18 mouse cellular contexts compared by ENCODE assay signal in the genomic region with DNA sequence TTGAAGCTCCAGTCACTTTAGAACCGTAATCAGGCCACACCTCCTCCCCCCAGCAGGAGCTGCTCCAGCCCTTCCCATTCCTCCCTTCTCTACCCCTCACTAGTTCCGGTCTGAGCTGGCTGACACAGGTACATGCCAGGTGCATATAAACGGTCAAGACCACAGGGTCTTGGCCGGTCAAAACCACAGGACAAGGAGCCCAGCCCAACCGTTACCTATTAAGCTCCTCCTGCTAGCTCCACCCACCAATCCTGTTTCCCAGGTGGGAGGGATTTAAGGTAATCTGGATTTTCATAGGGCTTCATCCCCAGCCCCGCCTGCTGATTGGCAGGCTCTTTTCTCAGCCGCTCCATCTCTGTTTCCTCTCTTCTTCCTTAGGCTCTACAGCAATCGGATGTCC. TPM values are rescaled to one million over a fixed set of nuclear protein-coding genes. Genes with fewer than 3 reads are reported as not detected.
DNase-seq lines count a peak whose midpoint lies in the region; ATAC-seq and TF ChIP-seq lines count a peak whose summit lies in the region.
"Had no signal": no experiment of that assay in that cellular context is flagged by ENCODE, and none has a peak within 500 bp of the region (broad histone marks: within the 10 kb centered on the region; RNA-seq: fewer than 3 reads in every experiment).

No protein-coding gene starts in this region.

- no peak for TF ChIP-seq CTCF in intestine, postnatal 0 days (IDR thresholded peaks at IDR 0.05; ENCODE audit: low read depth)
- no peak for TF ChIP-seq CTCF in midbrain, postnatal 0 days (IDR thresholded peaks at IDR 0.05)

- no peak for DNase-seq in intestine, embryonic 14.5 days (ENCODE audit: low spot score)
- DNase-seq in midbrain, postnatal 0 days (ENCODE audit: low spot score), result no peak
- DNase-seq in WW6 (ENCODE audit: low read depth, low spot score), result peak; percentile 80
- no peak for DNase-seq in thymus, postnatal 25 days
- DNase-seq in cerebellum, adult 11-12 months, result no peak
- DNase-seq: gastrocnemius, postnatal 14 days; heart, postnatal 36 days; left cerebral cortex, postnatal 4 days had no signal

- H3K4me2 ChIP-seq in intestine, embryonic 14.5 days (ENCODE audit: low read length), result no peak overlapping the region
- H3K4me2 ChIP-seq in intestine, postnatal 0 days (replicated peaks; ENCODE audit: low read depth), result no peak overlapping the region
- H3K4me2 ChIP-seq in midbrain, embryonic 15.5 days, result no peak overlapping the region
- H3K4me2 ChIP-seq in midbrain, postnatal 0 days (ENCODE audit: low read depth, low read length, poor library complexity, severe bottlenecking), result no peak overlapping the region
- H3K4me2 ChIP-seq: heart, embryonic 11.5 days; liver, embryonic 12.5 days; neural tube, embryonic 15.5 days had no signal

- H3K4me3 ChIP-seq in intestine, embryonic 14.5 days (ENCODE audit: low read depth, low read length), result no peak overlapping the region
- H3K4me3 ChIP-seq in intestine, postnatal 0 days (ENCODE audit: low read depth, low read length), result no peak overlapping the region
- H3K4me3 ChIP-seq in midbrain, embryonic 15.5 days, result no peak overlapping the region
- no peak overlapping the region for H3K4me3 ChIP-seq in midbrain, postnatal 0 days (ENCODE audit: low read depth, low read length)
- H3K4me3 ChIP-seq: erythroblast, embryonic 14.5 days; liver, embryonic 12.5 days; megakaryocyte, embryonic 14.5 days; neural tube, embryonic 15.5 days had no signal

- no peaks in the 10 kb centered on the region for H3K4me1 ChIP-seq in intestine, embryonic 14.5 days (replicated peaks; ENCODE audit: control insufficient read depth, insufficient read depth, low read length)
- no peaks in the 10 kb centered on the region for H3K4me1 ChIP-seq in intestine, postnatal 0 days (replicated peaks; ENCODE audit: control insufficient read depth, insufficient read depth, low read length)
- H3K4me1 ChIP-seq in midbrain, embryonic 15.5 days, result no peaks in the 10 kb centered on the region
- no peaks in the 10 kb centered on the region for H3K4me1 ChIP-seq in midbrain, postnatal 0 days (ENCODE audit: insufficient read depth, low read length)
- H3K4me1 ChIP-seq: liver, embryonic 12.5 days; megakaryocyte, embryonic 14.5 days; neural tube, embryonic 15.5 days had no signal

- H3K9ac ChIP-seq in intestine, embryonic 14.5 days (ENCODE audit: low read length), result no peak overlapping the region
- H3K9ac ChIP-seq in intestine, postnatal 0 days (ENCODE audit: low read depth, low read length), result no peak overlapping the region
- H3K9ac ChIP-seq in midbrain, embryonic 15.5 days, result no peak overlapping the region
- no peak overlapping the region for H3K9ac ChIP-seq in midbrain, postnatal 0 days (replicated peaks; ENCODE audit: low read length, poor library complexity, severe bottlenecking)
- H3K9ac ChIP-seq: liver, embryonic 12.5 days; neural tube, embryonic 15.5 days had no signal

- H3K27ac ChIP-seq in intestine, embryonic 14.5 days (ENCODE audit: low read depth), result no peak overlapping the region
- no peak overlapping the region for H3K27ac ChIP-seq in intestine, postnatal 0 days (ENCODE audit: low read depth, low read length)
- H3K27ac ChIP-seq in midbrain, embryonic 15.5 days, result no peak overlapping the region
- H3K27ac ChIP-seq in midbrain, postnatal 0 days (ENCODE audit: low read depth, low read length), result no peak overlapping the region
- H3K27ac ChIP-seq: liver, embryonic 12.5 days; neural tube, embryonic 15.5 days had no signal

- 0 out of 2 replicates have a peak, but pooled peaks have one; percentile 36 for ATAC-seq in intestine, embryonic 14.5 days (replicated peaks; ENCODE audit: low FRiP score, low TSS enrichment, low read depth)
- no peak; the same call in 1 of the 2 replicates for ATAC-seq in intestine, postnatal 0 days
- 0 out of 2 replicates have a peak, but pooled peaks have one; percentile 33 for ATAC-seq in midbrain, embryonic 15.5 days (replicated peaks)
- ATAC-seq in midbrain, postnatal 0 days (ENCODE audit: low FRiP score), result no peak
- ATAC-seq: forebrain, embryonic 16.5 days; liver, embryonic 12.5 days; lung, postnatal 0 days had no signal

- H3K36me3 ChIP-seq in intestine, embryonic 14.5 days (ENCODE audit: control insufficient read depth, insufficient read depth, low read length), result no peaks in the 10 kb centered on the region
- H3K36me3 ChIP-seq in intestine, postnatal 0 days (ENCODE audit: control insufficient read depth, insufficient read depth), result no peaks in the 10 kb centered on the region
- H3K36me3 ChIP-seq in midbrain, embryonic 15.5 days (replicated peaks), result no peaks in the 10 kb centered on the region
- H3K36me3 ChIP-seq in midbrain, postnatal 0 days (ENCODE audit: insufficient read depth, low read length), result no peaks in the 10 kb centered on the region
- H3K36me3 ChIP-seq: liver, embryonic 12.5 days; neural tube, embryonic 15.5 days had no signal

- no peaks in the 10 kb centered on the region for H3K9me3 ChIP-seq in intestine, embryonic 14.5 days (ENCODE audit: control insufficient read depth, low read length)
- no peaks in the 10 kb centered on the region for H3K9me3 ChIP-seq in intestine, postnatal 0 days (ENCODE audit: control insufficient read depth)
- H3K9me3 ChIP-seq in midbrain, embryonic 15.5 days, result no peaks in the 10 kb centered on the region
- H3K9me3 ChIP-seq in midbrain, postnatal 0 days (ENCODE audit: low read length), result no peaks in the 10 kb centered on the region
- H3K9me3 ChIP-seq: liver, embryonic 12.5 days; megakaryocyte, embryonic 14.5 days; neural tube, embryonic 15.5 days had no signal

- whole genome bisulfite sequencing in intestine, embryonic 14.5 days, result 45% methylated on average over 8 of the region's 8 CpGs
- WGBS in intestine, postnatal 0 days, result 48% methylated on average over 8 of the region's 8 CpGs
- WGBS in midbrain, embryonic 15.5 days, result 49% methylated on average over 8 of the region's 8 CpGs
- 52% methylated on average over 8 of the region's 8 CpGs for WGBS in midbrain, postnatal 0 days

- H3K27me3 ChIP-seq in intestine, embryonic 14.5 days (replicated peaks; ENCODE audit: control insufficient read depth, insufficient read depth, low read length), result no peaks in the 10 kb centered on the region
- no peaks in the 10 kb centered on the region for H3K27me3 ChIP-seq in intestine, postnatal 0 days (replicated peaks; ENCODE audit: control insufficient read depth, insufficient read depth, low read length)
- H3K27me3 ChIP-seq in midbrain, embryonic 15.5 days (replicated peaks), result no peaks in the 10 kb centered on the region; the same call in 1 of the 2 replicates
- no peaks in the 10 kb centered on the region for H3K27me3 ChIP-seq in midbrain, postnatal 0 days (ENCODE audit: insufficient read depth, low read length)
- H3K27me3 ChIP-seq: neural tube, embryonic 15.5 days had no signal

RNA-seq across cellular contexts. Expression of gene C1qb, which starts 7.8 kb away (rescaled TPM):
- 62.3 and 62.8 TPM in 2 replicates for polyA plus RNA-seq in intestine, embryonic 14.5 days (2014; fragmentation: Nextera tagmentation; extraction: Ambion mirVana)
- polyA plus RNA-seq in intestine, postnatal 0 days (2015; fragmentation: Nextera tagmentation; extraction: Ambion mirVana), result 67.7 and 71.4 TPM in 2 replicates
- polyA plus RNA-seq in midbrain, embryonic 15.5 days (2015; fragmentation: Nextera tagmentation; extraction: Ambion mirVana), result 39.7 and 49.0 TPM in 2 replicates
- total RNA-seq in midbrain, postnatal 0 days (2014; rRNA removed), result 60.0 and 71.3 TPM in 2 replicates
- 64.3 and 72.3 TPM in 2 replicates for polyA plus RNA-seq in midbrain, postnatal 0 days (2015; fragmentation: Nextera tagmentation; extraction: Ambion mirVana)

RNA-seq across cellular contexts. Expression of gene C1qc, which starts 14.7 kb away (rescaled TPM):
- polyA plus RNA-seq in intestine, embryonic 14.5 days (2014; fragmentation: Nextera tagmentation; extraction: Ambion mirVana), result 27.5 and 32.3 TPM in 2 replicates
- 42.5 and 42.9 TPM in 2 replicates for polyA plus RNA-seq in intestine, postnatal 0 days (2015; fragmentation: Nextera tagmentation; extraction: Ambion mirVana)
- 21.7 and 28.4 TPM in 2 replicates for polyA plus RNA-seq in midbrain, embryonic 15.5 days (2015; fragmentation: Nextera tagmentation; extraction: Ambion mirVana)
- total RNA-seq in midbrain, postnatal 0 days (2014; rRNA removed), result 62.7 and 79.7 TPM in 2 replicates
- 39.0 and 39.7 TPM in 2 replicates for polyA plus RNA-seq in midbrain, postnatal 0 days (2015; fragmentation: Nextera tagmentation; extraction: Ambion mirVana)
- total RNA-seq: common myeloid progenitor, adult 5-6 weeks had no signal

RNA-seq across cellular contexts. Expression of gene C1qa, which starts 20.4 kb away (rescaled TPM):
- polyA plus RNA-seq in intestine, embryonic 14.5 days (2014; fragmentation: Nextera tagmentation; extraction: Ambion mirVana), result 34.2 and 34.6 TPM in 2 replicates
- 44.8 and 48.0 TPM in 2 replicates for polyA plus RNA-seq in intestine, postnatal 0 days (2015; fragmentation: Nextera tagmentation; extraction: Ambion mirVana)
- polyA plus RNA-seq in midbrain, embryonic 15.5 days (2015; fragmentation: Nextera tagmentation; extraction: Ambion mirVana), result 25.1 and 33.3 TPM in 2 replicates
- total RNA-seq in midbrain, postnatal 0 days (2014; rRNA removed), result 48.5 and 48.8 TPM in 2 replicates
- polyA plus RNA-seq in midbrain, postnatal 0 days (2015; fragmentation: Nextera tagmentation; extraction: Ambion mirVana), result 38.8 and 44.4 TPM in 2 replicates

RNA-seq across cellular contexts. Expression of gene Ephb2, which starts 42.4 kb away (rescaled TPM):
- 8.8 and 11.4 TPM in 2 replicates for polyA plus RNA-seq in intestine, embryonic 14.5 days (2014; fragmentation: Nextera tagmentation; extraction: Ambion mirVana)
- 5.7 TPM in 2 replicates for polyA plus RNA-seq in intestine, postnatal 0 days (2015; fragmentation: Nextera tagmentation; extraction: Ambion mirVana)
- polyA plus RNA-seq in midbrain, embryonic 15.5 days (2015; fragmentation: Nextera tagmentation; extraction: Ambion mirVana), result 31.0 and 31.7 TPM in 2 replicates
- 149 and 202 TPM in 2 replicates for total RNA-seq in midbrain, postnatal 0 days (2014; rRNA removed)
- 13.6 and 15.6 TPM in 2 replicates for polyA plus RNA-seq in midbrain, postnatal 0 days (2015; fragmentation: Nextera tagmentation; extraction: Ambion mirVana)
- polyA plus RNA-seq: erythroblast, embryonic 14.5 days had no signal

Comparison
In these comparisons a context has a peak if more than half of its experiments do, and no peak if none do; other contexts are left out.
1. ATAC-seq: peak in intestine, embryonic 14.5 days (single experiment) and midbrain, embryonic 15.5 days (single experiment); none in intestine, postnatal 0 days (single experiment) and midbrain, postnatal 0 days (single experiment).